Mouse (Mus musculus) heart, postnatal 0 days (tissue): ENCODE measurements around the gene Slc25a36. TPM values are rescaled to one million over a fixed set of nuclear protein-coding genes. Genes with fewer than 3 reads are reported as not detected.
A peak's percentile ranks its signal among the peaks of the same experiment; 100 is the strongest.

Experiments used
- ATAC-seq: fragments of 200-750 bp; cut with Nextera tagmentation; 2 replicates; pipeline ENCODE4 v1.8.0; 2017; ENCODE audit warnings: low read depth, moderate number of reproducible peaks, moderate library complexity; ENCODE audit not compliant: insufficient read depth
- DNase-seq: peaks from one replicate; pipeline ENCODE4 v3.0.0-alpha.2; 2016; ENCODE audit warnings: low spot score
- H3K27ac ChIP-seq: fragments of 300-500 bp; sonication (generic); 2 replicates; pipeline ENCODE4 v1.5.1; 2014; ENCODE audit warnings: low read depth, mild to moderate bottlenecking
- H3K27me3 ChIP-seq: fragments of 300-500 bp; sonication (generic); 2 replicates; pipeline ENCODE4 v1.6.1; 2014; ENCODE audit warnings: low read length, mixed read lengths; ENCODE audit not compliant: control insufficient read depth, insufficient read depth
- H3K36me3 ChIP-seq: fragments of 300-500 bp; sonication (generic); replicated peaks from 2 replicates; pipeline ENCODE4 v1.6.1; 2014; ENCODE audit warnings: low read length, mixed read lengths; ENCODE audit not compliant: control insufficient read depth, insufficient read depth
- H3K4me1 ChIP-seq: fragments of 300-500 bp; sonication (generic); 2 replicates; pipeline ENCODE4 v1.6.1; 2014; ENCODE audit warnings: antibody characterized with exemption; ENCODE audit not compliant: control insufficient read depth, insufficient read depth
- H3K4me2 ChIP-seq: fragments of 300-500 bp; sonication (generic); 2 replicates; pipeline ENCODE4 v1.6.1; 2014; ENCODE audit warnings: low read depth, mild to moderate bottlenecking, low read length, moderate library complexity
- H3K4me3 ChIP-seq: fragments of 300-500 bp; sonication (generic); 2 replicates; pipeline ENCODE4 v1.5.1; 2014; ENCODE audit warnings: low read depth, low read length
- H3K9ac ChIP-seq: fragments of 300-500 bp; sonication (generic); replicated peaks from 2 replicates; pipeline ENCODE4 v1.6.1; 2014; ENCODE audit warnings: low read depth, low read length, mixed read lengths
- H3K9me3 ChIP-seq: fragments of 300-500 bp; sonication (generic); replicated peaks from 2 replicates; pipeline ENCODE4 v1.6.1; 2016; ENCODE audit warnings: low read length; ENCODE audit not compliant: control insufficient read depth
- CTCF ChIP-seq: IDR thresholded peaks from 2 replicates; pipeline ENCODE4 v1.5.1; 2016; ENCODE audit warnings: antibody characterized with exemption, control low read depth, low read depth
- EP300 ChIP-seq: IDR thresholded peaks from 2 replicates; pipeline ENCODE4 v1.6.1; 2016; ENCODE audit warnings: antibody characterized with exemption, low read depth
- WGBS: fragments of 180-500 bp; shearing (Covaris S2); extraction: QIAGEN DNeasy Blood & Tissue Kit; methylation state at CpG from one replicate; pipeline ENCODE4 v1.1.7; 2014; 5-methylcytosine and 5-hydroxymethylcytosine counted together
- polyA plus RNA-seq: library from polyadenylated mRNA; unstranded; fragments of >200 nt; fragmentation: Nextera tagmentation; extraction: Ambion mirVana; gene quantifications from 2 replicates; pipeline ENCODE4 v1.2.1, GENCODE M21; 2015
- total RNA-seq: library from RNA; depleted of rRNA; stranded (reverse); fragments of >200 nt; gene quantifications from 2 replicates; pipeline ENCODE4 v1.2.3, GENCODE M21; 2014; ENCODE audit warnings: low replicate concordance

The Slc25a36 gene
- total and polyA plus RNA-seq, 2 experiments from 2014 or later: 26.7 to 43.5 TPM

DNA sequence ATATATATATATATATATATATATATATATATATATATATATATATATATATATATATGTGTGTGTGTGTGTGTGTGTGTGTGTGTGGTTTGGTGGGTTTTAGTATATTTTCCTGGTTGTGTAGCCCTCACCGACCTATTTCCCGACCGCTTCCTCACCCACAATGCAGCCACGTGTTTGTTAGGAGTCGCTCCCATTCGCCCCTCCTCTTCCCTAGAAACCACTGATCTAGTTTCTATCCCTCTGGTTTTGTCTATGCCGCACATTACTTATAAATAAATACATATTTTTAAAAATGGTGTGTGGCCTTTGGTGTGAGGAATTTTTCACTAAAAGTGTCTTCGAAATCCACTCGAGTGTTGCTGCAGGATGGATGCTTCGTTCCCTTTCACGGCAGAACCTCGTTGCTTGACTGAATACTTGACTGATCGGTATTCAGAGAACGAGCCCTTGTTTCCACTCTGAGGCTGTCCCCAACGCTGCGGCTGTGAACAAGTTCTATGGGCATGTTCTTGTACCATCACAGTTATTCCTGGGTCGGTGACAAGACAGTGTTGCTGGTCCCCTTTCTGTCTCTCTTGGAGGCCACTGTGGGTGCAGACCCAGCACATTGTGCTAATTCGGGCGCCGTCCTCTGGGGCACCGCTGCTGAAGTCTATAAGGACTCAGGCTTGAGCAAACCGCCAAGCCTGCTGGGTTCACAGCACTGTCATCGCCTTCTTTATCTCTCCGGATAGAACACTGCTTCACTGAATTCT lies 2.0 kb upstream of the Slc25a36 start:
- 29% methylated on average over 24 of the region's 24 CpGs for WGBS
- Histone ChIP-seq H3K4me2 (peak overlapping the region; percentile 30), H3K9me3 (no peaks in the 10 kb centered on the region), H3K4me1 (peaks cover 18% of the 10 kb centered on the region), H3K27me3 (no peaks in the 10 kb centered on the region), H3K9ac (no peak overlapping the region), H3K4me3 (no peak overlapping the region; the same call in 1 of the 2 replicates), H3K36me3 (no peaks in the 10 kb centered on the region), H3K27ac (peak overlapping the region; percentile 71)
- DNase-seq (peak; percentile 49), ATAC-seq (no peak)
- TF ChIP-seq EP300 (no peak), CTCF (no peak)

DNA sequence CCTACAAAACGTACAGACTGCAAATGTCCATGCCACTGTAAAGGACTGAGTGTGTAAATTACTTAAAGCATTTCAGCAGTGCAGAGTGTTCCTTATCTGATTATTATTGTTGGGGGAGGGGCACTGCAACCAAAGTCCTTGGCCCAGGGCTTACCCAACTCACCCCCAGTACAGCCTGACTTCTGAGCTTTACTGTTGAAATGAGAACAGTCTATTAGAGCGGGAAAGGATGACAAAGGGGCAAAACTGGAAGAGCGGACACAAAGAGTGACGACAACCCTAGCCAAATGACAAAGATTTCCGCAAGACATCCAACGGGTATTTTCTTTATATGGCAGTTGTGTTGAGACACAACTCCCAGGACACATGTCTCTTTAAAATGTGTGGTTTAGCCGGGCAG lies 1.3 kb upstream of the Slc25a36 start:
- DNase-seq (no peak), ATAC-seq (no peak)
- Histone ChIP-seq H3K27ac (no peak overlapping the region), H3K9me3 (no peaks in the 10 kb centered on the region), H3K9ac (no peak overlapping the region), H3K27me3 (no peaks in the 10 kb centered on the region), H3K36me3 (no peaks in the 10 kb centered on the region), H3K4me3 (no peak overlapping the region), H3K4me1 (peaks cover 18% of the 10 kb centered on the region), H3K4me2 (no peak overlapping the region)
- WGBS: 69% methylated on average over 7 of the region's 7 CpGs
- no peak for TF ChIP-seq EP300
- no peak for TF ChIP-seq CTCF

DNA sequence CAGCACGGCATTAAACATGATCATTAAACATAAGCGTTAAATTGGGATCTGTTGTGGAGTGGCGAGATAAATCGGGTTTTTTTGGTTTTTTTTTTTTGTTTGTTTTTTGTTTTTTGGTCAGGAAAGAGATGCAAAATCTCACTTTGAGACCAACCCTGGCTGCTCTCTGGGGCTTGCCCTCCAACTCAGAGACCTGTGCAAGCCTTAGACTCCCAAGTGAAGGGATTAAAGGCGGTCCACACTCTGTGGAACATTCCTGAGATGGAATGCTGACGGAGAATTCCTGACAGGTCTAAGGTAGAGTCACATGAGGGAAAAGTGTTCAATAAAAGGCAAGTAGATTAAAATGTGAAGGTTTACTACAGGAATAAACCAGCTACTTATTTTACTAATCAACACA lies 549 bp upstream of the Slc25a36 start:
- Histone ChIP-seq H3K36me3 (no peaks in the 10 kb centered on the region), H3K9me3 (no peaks in the 10 kb centered on the region), H3K27ac (peak overlapping the region; percentile 98), H3K4me2 (peak overlapping the region; percentile 60), H3K9ac (peak overlapping the region; percentile 96), H3K4me3 (peak overlapping the region; percentile 98), H3K4me1 (peaks cover 18% of the 10 kb centered on the region), H3K27me3 (no peaks in the 10 kb centered on the region)
- ATAC-seq (no peak), DNase-seq (no peak)
- 7% methylated on average over 6 of the region's 6 CpGs for WGBS
- TF ChIP-seq EP300: no peak
- TF ChIP-seq CTCF: no peak

DNA sequence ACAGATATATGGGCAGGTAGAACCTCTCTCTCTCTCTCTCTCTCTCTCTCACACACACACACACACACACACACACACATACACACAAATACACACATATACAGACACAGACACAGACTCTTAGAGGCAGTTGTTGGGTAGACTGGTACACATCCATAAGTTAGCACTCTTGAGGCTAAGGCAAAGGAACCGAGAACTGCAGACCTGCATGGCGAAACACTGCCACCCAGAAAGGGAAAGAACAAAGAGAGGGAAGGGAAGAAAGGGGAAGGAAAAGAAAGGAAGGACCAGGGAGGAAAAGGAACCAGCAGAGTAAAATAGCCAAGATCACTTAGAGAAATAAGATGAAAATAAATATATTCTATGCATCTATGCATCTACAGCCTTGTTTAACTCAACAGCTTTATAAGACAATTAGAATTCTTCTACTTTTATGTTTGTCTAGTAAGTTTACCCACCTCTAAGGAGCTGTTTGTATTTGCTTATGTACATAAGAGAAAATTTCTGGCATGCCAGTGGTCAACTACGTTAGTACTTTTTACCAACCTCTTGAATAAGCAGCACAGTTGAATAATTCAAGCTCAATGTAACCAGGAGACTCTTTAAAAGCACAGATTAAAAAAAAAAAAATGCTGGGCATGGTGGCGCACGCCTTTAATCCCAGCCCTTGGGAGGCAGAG lies 4.3 kb downstream of the Slc25a36 start:
- Histone ChIP-seq H3K9me3 (no peaks in the 10 kb centered on the region), H3K4me3 (no peak overlapping the region), H3K27me3 (no peaks in the 10 kb centered on the region), H3K36me3 (no peaks in the 10 kb centered on the region), H3K9ac (no peak overlapping the region), H3K4me2 (no peak overlapping the region), H3K27ac (no peak overlapping the region), H3K4me1 (peaks cover 13% of the 10 kb centered on the region)
- WGBS: 86% methylated on average over 5 of the region's 5 CpGs
- no peak for TF ChIP-seq CTCF
- no peak for TF ChIP-seq EP300
- ATAC-seq (no peak), DNase-seq (no peak)

DNA sequence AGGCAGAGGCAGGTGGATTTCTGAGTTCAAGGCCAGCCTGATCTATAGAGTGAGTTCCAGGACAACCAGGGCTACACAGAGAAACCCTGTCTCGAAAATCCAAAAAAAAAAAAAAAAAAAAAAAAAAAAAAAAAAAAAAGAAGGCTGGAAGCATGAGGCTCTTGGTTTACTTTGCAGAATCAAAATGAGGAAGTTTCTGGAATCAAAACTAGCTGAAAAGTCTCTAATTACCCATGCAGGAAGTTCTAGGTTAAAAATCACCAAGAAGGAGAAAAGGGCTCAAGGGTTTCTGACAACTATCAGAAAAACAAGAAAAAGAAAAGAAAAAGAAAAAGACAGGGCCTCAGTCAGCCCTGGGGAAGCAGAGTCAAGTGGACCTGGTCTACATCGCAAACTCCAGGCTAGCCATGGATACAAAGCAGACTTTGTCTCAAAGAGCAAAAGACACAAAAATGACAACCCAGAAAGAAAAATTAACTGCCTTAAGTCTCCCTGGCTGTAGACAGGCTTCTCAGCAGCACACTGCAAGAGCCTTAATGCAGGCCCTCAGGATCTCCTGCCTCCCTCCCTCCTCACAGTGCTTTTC lies 5.5 kb downstream of the Slc25a36 start:
- TF ChIP-seq CTCF (no peak), EP300 (no peak)
- no peak overlapping the region for H3K4me3 ChIP-seq
- ATAC-seq (no peak), DNase-seq (no peak)
- 88% methylated on average over 2 of the region's 2 CpGs for WGBS
- H3K4me1 ChIP-seq: peaks cover 13% of the 10 kb centered on the region
- no peaks in the 10 kb centered on the region for H3K27me3 ChIP-seq
- no peak overlapping the region for H3K4me2 ChIP-seq
- H3K9me3 ChIP-seq: no peaks in the 10 kb centered on the region
- no peaks in the 10 kb centered on the region for H3K36me3 ChIP-seq
- H3K9ac ChIP-seq: no peak overlapping the region
- no peak overlapping the region for H3K27ac ChIP-seq
